Mouse (Mus musculus) ES-Bruce4 (cell line): ENCODE data around the gene 1700025C18Rik.

ENCODE experiments used
- CTCF ChIP-seq: IDR thresholded peaks from one replicate; pipeline ENCODE4 v1.8.1; 2011; ENCODE audit warnings: low read depth, low read length
- POLR2A ChIP-seq: IDR thresholded peaks from one replicate; pipeline ENCODE4 v1.8.1; 2011; ENCODE audit warnings: low read length; ENCODE audit not compliant: insufficient read depth

DNA sequence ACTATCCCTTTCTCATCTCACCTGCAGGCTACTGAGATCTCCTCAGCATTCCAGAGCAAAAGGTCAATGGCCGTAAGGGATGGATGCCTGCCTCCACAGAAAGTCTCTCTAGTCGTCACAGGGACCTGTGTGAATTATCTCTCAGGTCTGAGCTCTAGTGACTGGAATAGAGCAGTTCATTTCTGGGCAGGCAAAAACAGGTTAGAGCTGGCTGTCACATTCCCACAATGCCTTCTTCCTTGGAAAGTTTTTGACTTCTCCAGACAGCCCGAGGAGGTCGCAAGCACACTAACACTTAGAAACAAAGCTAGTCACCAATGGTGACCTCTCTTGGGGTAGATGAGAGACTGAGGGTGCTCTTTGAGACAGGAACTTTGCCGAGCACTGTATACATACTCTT, 48.4 kb downstream of the 1700025C18Rik start:
- no peak for TF ChIP-seq POLR2A
- TF ChIP-seq CTCF: no peak
